Mouse (Mus musculus) kidney, embryonic 16.5 days (tissue): Measurements from ENCODE around the gene Tpbgl. TPM values are rescaled to one million over a fixed set of nuclear protein-coding genes. Genes with fewer than 3 reads are reported as not detected.
A peak's percentile ranks its signal among the peaks of the same experiment; 100 is the strongest.

Source experiments
- ATAC-seq: fragments of 200-750 bp; cut with Nextera tagmentation; 2 replicates; pipeline ENCODE4 v1.8.0; 2017; ENCODE audit warnings: moderate TSS enrichment; ENCODE audit not compliant: low FRiP score, low TSS enrichment
- H3K27ac ChIP-seq: fragments of 300-500 bp; sonication (generic); 2 replicates; pipeline ENCODE4 v1.5.1; 2014; ENCODE audit warnings: low read length
- H3K27me3 ChIP-seq: fragments of 300-500 bp; sonication (generic); 2 replicates; pipeline ENCODE4 v1.6.1; 2014; ENCODE audit warnings: low read length, control low read depth, mixed read lengths; ENCODE audit not compliant: insufficient read depth
- H3K36me3 ChIP-seq: fragments of 300-500 bp; sonication (generic); 2 replicates; pipeline ENCODE4 v1.6.1; 2014; ENCODE audit warnings: low read length, control low read depth, mixed read lengths; ENCODE audit not compliant: insufficient read depth
- H3K4me1 ChIP-seq: fragments of 300-500 bp; sonication (generic); 2 replicates; pipeline ENCODE4 v1.6.1; 2014; ENCODE audit warnings: low read length, control low read depth, mixed read lengths; ENCODE audit not compliant: insufficient read depth
- H3K4me2 ChIP-seq: fragments of 300-500 bp; sonication (generic); replicated peaks from 2 replicates; pipeline ENCODE4 v1.6.1; 2014; ENCODE audit warnings: low read depth, low read length
- H3K4me3 ChIP-seq: fragments of 300-500 bp; sonication (generic); 2 replicates; pipeline ENCODE4 v1.5.1; 2014; ENCODE audit warnings: mild to moderate bottlenecking, low read length
- H3K9ac ChIP-seq: fragments of 300-500 bp; sonication (generic); replicated peaks from 2 replicates; pipeline ENCODE4 v1.6.1; 2014; ENCODE audit warnings: low read length
- H3K9me3 ChIP-seq: fragments of 300-500 bp; sonication (generic); 2 replicates; pipeline ENCODE4 v1.6.1; 2016; ENCODE audit warnings: low read length, control low read depth
- WGBS: fragments of 180-500 bp; shearing (Covaris S2); extraction: QIAGEN DNeasy Blood & Tissue Kit; methylation state at CpG from one replicate; pipeline ENCODE4 v1.1.7; 2014; 5-methylcytosine and 5-hydroxymethylcytosine counted together
- polyA plus RNA-seq: library from polyadenylated mRNA; unstranded; fragments of >200 nt; fragmentation: Nextera tagmentation; extraction: Ambion mirVana; gene quantifications from 2 replicates; pipeline ENCODE4 v1.2.1, GENCODE M21; 2015

Tpbgl gene
- polyA plus RNA-seq, 1 experiment from 2014 or later, result 0.67 TPM

- no peaks in the 10 kb centered on the region for H3K4me1 ChIP-seq
- peaks cover 8% of the 10 kb centered on the region; the same call in 1 of the 2 replicates for H3K36me3 ChIP-seq
- ATAC-seq, result no peak
- H3K27ac ChIP-seq, result no peak overlapping the region
- H3K27me3 ChIP-seq, result no peaks in the 10 kb centered on the region
- no peak overlapping the region for H3K4me3 ChIP-seq
- 86% methylated on average over 8 of the region's 8 CpGs for WGBS
- no peak overlapping the region for H3K9ac ChIP-seq
- no peak overlapping the region for H3K4me2 ChIP-seq
- H3K9me3 ChIP-seq, result no peaks in the 10 kb centered on the region
Observed at GRCm38 (mm10) chr7:99585976-99586375, 40.9 kb downstream of the Tpbgl start.

- 70% methylated on average over 5 of the region's 5 CpGs for WGBS
- ATAC-seq, result no peak
- no peak overlapping the region for H3K4me2 ChIP-seq
- no peak overlapping the region for H3K27ac ChIP-seq
- H3K9ac ChIP-seq, result no peak overlapping the region
- H3K9me3 ChIP-seq, result no peaks in the 10 kb centered on the region
- H3K36me3 ChIP-seq, result peaks cover 4% of the 10 kb centered on the region; the same call in 1 of the 2 replicates
- H3K27me3 ChIP-seq, result no peaks in the 10 kb centered on the region
- H3K4me3 ChIP-seq, result no peak overlapping the region
- peaks cover 6% of the 10 kb centered on the region for H3K4me1 ChIP-seq
Observed at GRCm38 (mm10) chr7:99583625-99584024, 43.3 kb downstream of the Tpbgl start.

GRCm38 (mm10) chr7:99582867-99583266 lies 44.0 kb downstream of the Tpbgl start:
- Histone ChIP-seq H3K4me1 (peaks cover 6% of the 10 kb centered on the region), H3K4me2 (no peak overlapping the region), H3K9me3 (no peaks in the 10 kb centered on the region), H3K27ac (no peak overlapping the region), H3K9ac (no peak overlapping the region), H3K4me3 (no peak overlapping the region), H3K36me3 (peaks cover 4% of the 10 kb centered on the region; the same call in 1 of the 2 replicates), H3K27me3 (no peaks in the 10 kb centered on the region)
- 52% methylated on average over 4 of the region's 4 CpGs for WGBS
- no peak for ATAC-seq

GRCm38 (mm10) chr7:99582306-99582705 lies 44.6 kb downstream of the Tpbgl start:
- Histone ChIP-seq H3K4me1 (peaks cover 6% of the 10 kb centered on the region), H3K36me3 (peaks cover 4% of the 10 kb centered on the region; the same call in 1 of the 2 replicates), H3K27ac (no peak overlapping the region), H3K4me2 (no peak overlapping the region), H3K27me3 (no peaks in the 10 kb centered on the region), H3K9ac (no peak overlapping the region), H3K9me3 (no peaks in the 10 kb centered on the region), H3K4me3 (no peak overlapping the region)
- WGBS, result 74% methylated on average over 7 of the region's 7 CpGs
- ATAC-seq, result no peak

GRCm38 (mm10) chr7:99580247-99580646 lies 46.7 kb downstream of the Tpbgl start:
- H3K9me3 ChIP-seq, result no peaks in the 10 kb centered on the region
- WGBS, result 24% methylated on average over 6 of the region's 6 CpGs
- H3K27me3 ChIP-seq, result no peaks in the 10 kb centered on the region
- H3K36me3 ChIP-seq, result peaks cover 4% of the 10 kb centered on the region; the same call in 1 of the 2 replicates
- no peak overlapping the region for H3K4me3 ChIP-seq
- ATAC-seq, result 0 out of 2 replicates have a peak, but pooled peaks have one; percentile 56
- H3K27ac ChIP-seq, result peak overlapping the region; percentile 45
- H3K4me2 ChIP-seq, result peak overlapping the region; percentile 17; the same call in 1 of the 2 replicates
- H3K4me1 ChIP-seq, result peaks cover 6% of the 10 kb centered on the region
- peak overlapping the region; percentile 29; the same call in 1 of the 2 replicates for H3K9ac ChIP-seq

- H3K4me3 ChIP-seq, result no peak overlapping the region
- no peak for ATAC-seq
- peak overlapping the region; percentile 45 for H3K27ac ChIP-seq
- H3K9ac ChIP-seq, result peak overlapping the region; percentile 29; the same call in 1 of the 2 replicates
- H3K27me3 ChIP-seq, result no peaks in the 10 kb centered on the region
- no peaks in the 10 kb centered on the region for H3K9me3 ChIP-seq
- peak overlapping the region; percentile 17 for H3K4me2 ChIP-seq
- H3K4me1 ChIP-seq, result peaks cover 6% of the 10 kb centered on the region
- 12% methylated on average over 16 of the region's 16 CpGs for WGBS
- peaks cover 3% of the 10 kb centered on the region; the same call in 1 of the 2 replicates for H3K36me3 ChIP-seq
Observed at GRCm38 (mm10) chr7:99579491-99580190, 47.3 kb downstream of the Tpbgl start.

- Histone ChIP-seq H3K4me1 (peaks cover 8% of the 10 kb centered on the region), H3K27ac (no peak overlapping the region), H3K36me3 (no peaks in the 10 kb centered on the region), H3K9me3 (no peaks in the 10 kb centered on the region), H3K9ac (no peak overlapping the region), H3K4me2 (no peak overlapping the region), H3K4me3 (no peak overlapping the region), H3K27me3 (no peaks in the 10 kb centered on the region)
- no peak for ATAC-seq
- 78% methylated on average over 3 of the region's 3 CpGs for WGBS
Observed at GRCm38 (mm10) chr7:99578246-99578645, 48.7 kb downstream of the Tpbgl start.

Other genes with a start within 250 kb of the Tpbgl start
- 20.5 TPM in 2 replicates for gene Gdpd5, start 245.7 kb downstream of the Tpbgl start, polyA plus RNA-seq
- gene Klhl35, start 161.1 kb downstream of the Tpbgl start, polyA plus RNA-seq, result 0.66 and 0.75 TPM in 2 replicates
- gene Rps3, start 143.4 kb downstream of the Tpbgl start, polyA plus RNA-seq, result 746 and 752 TPM in 2 replicates
- gene Arrb1, start 91.6 kb downstream of the Tpbgl start, polyA plus RNA-seq, result 11.2 and 11.4 TPM in 2 replicates
- 3.0 and 3.4 TPM in 2 replicates for gene Slco2b1, start 84.2 kb upstream of the Tpbgl start, polyA plus RNA-seq
- gene Olfr520, start 103.2 kb upstream of the Tpbgl start, polyA plus RNA-seq, result not detected in 2 replicates
- not detected in 2 replicates for gene Olfr521, start 136.4 kb upstream of the Tpbgl start, polyA plus RNA-seq
- gene Neu3, start 201.3 kb upstream of the Tpbgl start, polyA plus RNA-seq, result 3.0 and 3.5 TPM in 2 replicates
- 0.26 TPM in 2 replicates for gene Xrra1, start 232.0 kb upstream of the Tpbgl start, polyA plus RNA-seq
- gene Spcs2, start 236.4 kb upstream of the Tpbgl start, polyA plus RNA-seq, result 361 and 372 TPM in 2 replicates